Mouse (Mus musculus) bone marrow, adult 2 months (tissue): Measurements from ENCODE around the gene Spz1. TPM values are rescaled to one million over a fixed set of nuclear protein-coding genes. Genes with fewer than 3 reads are reported as not detected.
"Not testable (repeated sequence)": the region's sequence is repeated elsewhere in the genome, so short reads cannot be mapped to it uniquely, and the experiment has no call there.

Source experiments
- H3K27ac ChIP-seq: fragments of 200-500 bp; 2 replicates; pipeline ENCODE4 v1.5.1; 2012; ENCODE audit warnings: low read depth, mild to moderate bottlenecking, control low read depth, inconsistent platforms, low read length; ENCODE audit not compliant: control insufficient read depth, poor library complexity, insufficient read depth
- H3K4me1 ChIP-seq: fragments of 200-500 bp; 2 replicates; pipeline ENCODE4 v1.6.1; 2011; ENCODE audit warnings: low read length; ENCODE audit not compliant: control insufficient read depth, insufficient read depth
- H3K4me3 ChIP-seq: fragments of 200-500 bp; replicated peaks from 2 replicates; pipeline ENCODE3; 2011; ENCODE audit warnings: mild to moderate bottlenecking, low read depth, low read length, control low read depth; ENCODE audit not compliant: control insufficient read depth
- CTCF ChIP-seq: fragments of 200-500 bp; IDR thresholded peaks from 2 replicates; pipeline ENCODE4 v1.5.1; 2011; ENCODE audit warnings: low read length, control low read depth; ENCODE audit not compliant: control insufficient read depth, insufficient read depth
- POLR2A ChIP-seq: fragments of 200-500 bp; IDR thresholded peaks from 2 replicates; pipeline ENCODE4 v1.6.1; 2011; ENCODE audit warnings: low read depth, mild to moderate bottlenecking, control low read depth, low read length, borderline replicate concordance; ENCODE audit not compliant: control insufficient read depth
- WGBS: fragments of 180-500 bp; shearing (Covaris S2); methylation state at CpG from one replicate; pipeline ENCODE4 v1.1.7; 2018; 5-methylcytosine and 5-hydroxymethylcytosine counted together
- polyA plus RNA-seq: library from polyadenylated mRNA; stranded (reverse); fragments of >200 nt; gene quantifications from 2 replicates; pipeline ENCODE4 v1.2.4, GENCODE M21; 2011; ENCODE audit warnings: low replicate concordance; ENCODE audit not compliant: missing spikeins, insufficient read depth, insufficient read length

The Spz1 gene
- polyA plus RNA-seq, 1 experiment = not detected

- Histone ChIP-seq H3K4me3 (peak overlapping the region; percentile 75), H3K4me1 (peaks cover 1% of the 10 kb centered on the region; the same call in 1 of the 2 replicates), H3K27ac (peak overlapping the region; percentile 94)
- WGBS = 4% methylated on average over 13 of the region's 13 CpGs
- TF ChIP-seq CTCF (no peak), POLR2A (0 out of 2 replicates have a peak, but pooled peaks have one; percentile 26)
These were observed 33.7 kb upstream of the Spz1 start for GRCm38 (mm10) chr13:92609486-92610310.

- H3K4me3 ChIP-seq, H3K4me1 ChIP-seq, H3K27ac ChIP-seq: not testable (repeated sequence)
- 75% methylated on average over 4 of the region's 4 CpGs for whole genome bisulfite sequencing
These were observed 29.3 kb upstream of the Spz1 start for GRCm38 (mm10) chr13:92605306-92605705.

- Histone ChIP-seq H3K4me1 (peaks cover 2% of the 10 kb centered on the region; the same call in 1 of the 2 replicates), H3K27ac (no peak overlapping the region), H3K4me3 (no peak overlapping the region)
- WGBS = 58% methylated on average over 3 of the region's 3 CpGs
- TF ChIP-seq POLR2A = no peak
- TF ChIP-seq CTCF = no peak
These were observed 19.5 kb upstream of the Spz1 start for GRCm38 (mm10) chr13:92595424-92595823.

DNA sequence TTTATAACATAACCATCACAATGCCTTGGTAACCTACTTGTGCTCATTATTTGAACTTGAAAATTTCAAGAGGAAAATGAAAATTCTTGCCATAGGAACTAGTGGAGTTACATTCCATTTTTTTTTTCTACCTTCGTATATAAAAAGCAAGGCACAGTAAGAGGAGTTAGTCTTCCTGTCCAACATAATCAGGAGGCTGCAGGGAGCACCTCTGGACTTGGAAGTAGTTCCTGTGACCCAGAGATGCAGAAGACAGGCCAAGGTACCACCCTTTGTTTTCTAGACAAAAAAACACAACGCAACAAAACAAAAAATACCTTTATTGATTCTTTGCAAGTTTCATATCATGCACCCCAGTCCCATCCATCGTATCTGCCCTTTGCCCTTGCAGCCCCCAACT is 18.9 kb upstream of the Spz1 start:
- peaks cover 2% of the 10 kb centered on the region; the same call in 1 of the 2 replicates for H3K4me1 ChIP-seq
- H3K27ac ChIP-seq = no peak overlapping the region
- 79% methylated on average over 3 of the region's 3 CpGs for WGBS
- TF ChIP-seq CTCF (no peak), POLR2A (no peak)
- no peak overlapping the region for H3K4me3 ChIP-seq

- Histone ChIP-seq H3K4me1 (peaks cover 2% of the 10 kb centered on the region; the same call in 1 of the 2 replicates), H3K27ac (no peak overlapping the region)
These were observed 18.5 kb upstream of the Spz1 start for GRCm38 (mm10) chr13:92594481-92594880.

GRCm38 (mm10) chr13:92593731-92594396 is 17.9 kb upstream of the Spz1 start:
- Histone ChIP-seq H3K27ac (peak overlapping the region; percentile 26), H3K4me1 (peaks cover 2% of the 10 kb centered on the region; the same call in 1 of the 2 replicates)

More at GRCm38 (mm10) chr13:92594481-92594880, 18.5 kb upstream of the Spz1 start:
- no peak overlapping the region for H3K4me3 ChIP-seq
- 90% methylated on average over 6 of the region's 6 CpGs for WGBS
- no peak for TF ChIP-seq CTCF
- TF ChIP-seq POLR2A = no peak

DNA sequence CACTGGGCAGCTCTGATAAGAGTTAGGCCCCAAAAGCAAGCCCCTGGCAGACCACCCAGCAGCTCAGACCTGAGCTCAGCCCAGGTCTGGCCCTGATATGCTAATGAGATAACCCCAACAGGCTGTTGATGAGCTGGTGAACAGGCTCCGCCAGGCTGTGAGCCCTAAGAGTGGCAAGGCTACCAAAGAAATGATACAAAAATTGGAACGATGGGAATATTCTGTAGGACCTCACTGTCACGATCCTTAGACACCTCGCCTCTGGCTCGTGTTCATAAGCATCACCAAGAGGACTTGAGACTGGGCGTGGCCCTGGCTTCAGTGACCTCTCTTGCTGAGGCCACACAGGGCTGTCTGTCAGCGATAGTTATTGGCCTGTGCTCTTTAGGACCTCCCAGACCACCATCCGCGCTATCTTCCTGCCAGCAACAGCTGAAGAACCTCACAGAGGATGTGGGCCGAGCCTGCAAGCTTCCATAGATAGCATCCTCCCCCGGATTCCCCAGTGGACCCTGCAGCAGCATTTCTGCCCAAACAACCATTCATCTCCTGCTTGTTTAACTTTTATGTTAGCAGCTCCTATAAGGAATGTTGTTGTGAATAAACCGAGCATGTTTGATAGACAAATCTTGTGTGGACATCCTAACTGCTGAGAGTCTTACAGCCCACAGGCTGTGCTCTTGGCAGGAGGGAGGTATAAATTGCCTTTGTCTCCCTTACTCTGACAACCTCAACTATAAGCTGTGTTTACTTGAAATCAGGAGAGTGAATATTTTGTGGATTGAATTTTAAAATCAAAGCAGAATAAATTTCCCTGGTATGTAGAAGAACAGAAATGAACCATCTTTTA is 17.0 kb upstream of the Spz1 start:
- H3K4me1 ChIP-seq = peaks cover 2% of the 10 kb centered on the region; the same call in 1 of the 2 replicates
- peak overlapping the region; percentile 72 for H3K27ac ChIP-seq
- WGBS = 38% methylated on average over 12 of the region's 12 CpGs

More at GRCm38 (mm10) chr13:92593731-92594396, 17.9 kb upstream of the Spz1 start:
- H3K4me3 ChIP-seq = no peak overlapping the region
- 54% methylated on average over 3 of the region's 3 CpGs for WGBS
- no peak for TF ChIP-seq CTCF
- no peak for TF ChIP-seq POLR2A

More for the DNA sequence above, 17.0 kb upstream of the Spz1 start:
- TF ChIP-seq POLR2A = no peak
- no peak for TF ChIP-seq CTCF
- no peak overlapping the region for H3K4me3 ChIP-seq
